Mouse (Mus musculus): ENCODE data around the gene Pank4. TPM values are rescaled to one million over a fixed set of nuclear protein-coding genes. Genes with fewer than 3 reads are reported as not detected.

Pank4 gene
- polyA plus RNA-seq, 1 experiment = 22.2 TPM

DNA sequence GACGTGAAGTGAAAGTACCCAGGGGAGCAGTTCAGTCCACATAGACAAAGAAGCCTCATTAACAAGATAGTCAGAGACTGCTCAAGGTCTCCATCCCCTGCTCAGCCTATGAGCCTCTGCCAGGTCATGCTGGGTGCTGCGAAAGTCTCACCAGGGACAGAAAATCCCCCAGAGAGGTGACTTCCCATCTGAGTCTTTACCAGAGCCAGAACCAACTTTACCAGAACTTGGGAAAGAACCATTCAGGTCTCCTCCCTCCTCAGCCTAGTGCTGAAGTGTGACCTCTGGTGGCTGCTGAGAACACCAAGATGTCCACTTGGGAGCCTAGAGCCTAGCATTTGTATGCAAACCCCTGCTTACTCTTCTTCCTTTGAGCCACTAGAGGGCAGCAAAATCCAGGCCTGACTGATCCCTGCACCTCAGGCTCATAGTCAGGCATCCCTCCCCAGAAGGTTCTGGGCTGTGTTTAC, 19.8 kb upstream of the Pank4 start:
- no peaks in the 10 kb centered on the region for H3K36me3 ChIP-seq (ENCODE audit: control insufficient read depth, insufficient read depth)
- no peaks in the 10 kb centered on the region for H3K79me3 ChIP-seq (ENCODE audit: low read depth)
- TF ChIP-seq MYOD1 (IDR thresholded peaks at IDR 0.05; ENCODE audit: control insufficient read depth, insufficient read length, low read depth) (no peak), CTCF (IDR thresholded peaks at IDR 0.05; ENCODE audit: control insufficient read depth, insufficient read depth, insufficient read length) (peak; percentile 88)
- H3ac ChIP-seq (ENCODE audit: control insufficient read depth, insufficient read length, low read depth) = no peak overlapping the region
- H3K27me3 ChIP-seq (ENCODE audit: control insufficient read depth, insufficient read depth, insufficient read length) = peaks cover 13% of the 10 kb centered on the region
- H3K79me2 ChIP-seq (ENCODE audit: control insufficient read depth, insufficient read depth) = no peaks in the 10 kb centered on the region
- no peak overlapping the region for H3K4me3 ChIP-seq (ENCODE audit: insufficient read depth, poor library complexity, severe bottlenecking)

DNA sequence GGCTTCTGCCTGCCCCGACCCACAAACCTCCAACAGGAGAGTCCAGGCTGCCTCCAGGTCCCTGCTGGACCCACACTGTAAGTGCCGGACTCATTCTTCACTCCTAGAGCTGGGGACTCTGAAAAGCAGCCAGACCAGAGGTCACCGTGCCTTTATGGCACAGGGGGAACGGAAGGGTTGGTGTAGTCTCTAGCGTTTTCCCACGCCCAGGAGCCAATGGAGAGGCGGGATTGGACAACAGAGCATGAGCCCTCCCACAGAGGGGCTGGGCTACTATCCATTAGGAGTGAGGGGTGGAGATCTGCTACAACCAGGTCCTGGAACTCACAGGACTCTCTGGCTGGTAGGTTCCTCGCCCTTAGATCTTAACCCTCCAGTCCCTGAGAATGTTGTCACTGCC, 17.6 kb upstream of the Pank4 start:
- no peaks in the 10 kb centered on the region for H3K79me2 ChIP-seq (ENCODE audit: control insufficient read depth, insufficient read depth)
- no peak for TF ChIP-seq MYOD1 (IDR thresholded peaks at IDR 0.05; ENCODE audit: control insufficient read depth, insufficient read length, low read depth)
- TF ChIP-seq USF1 (IDR thresholded peaks at IDR 0.05; ENCODE audit: low read depth) = no peak
- no peak for TF ChIP-seq MYOG (IDR thresholded peaks at IDR 0.05; ENCODE audit: control insufficient read depth, extremely low read depth, insufficient read length)
- TF ChIP-seq CEBPB (IDR thresholded peaks at IDR 0.05; ENCODE audit: low read depth) = no peak
- no peak for TF ChIP-seq CTCF (IDR thresholded peaks at IDR 0.05; ENCODE audit: control insufficient read depth, insufficient read depth, insufficient read length)
- TF ChIP-seq FOSL1 (IDR thresholded peaks at IDR 0.05; ENCODE audit: insufficient read depth, low read length, poor library complexity, severe bottlenecking) = no peak
- TF ChIP-seq MAX (IDR thresholded peaks at IDR 0.05) = no peak
- H3K4me3 ChIP-seq (ENCODE audit: insufficient read depth, poor library complexity, severe bottlenecking) = no peak overlapping the region
- no peak overlapping the region for H3ac ChIP-seq (ENCODE audit: control insufficient read depth, insufficient read length, low read depth)
- H3K79me3 ChIP-seq (ENCODE audit: low read depth) = no peaks in the 10 kb centered on the region
- peaks cover 28% of the 10 kb centered on the region for H3K27me3 ChIP-seq (ENCODE audit: control insufficient read depth, insufficient read depth, insufficient read length)
- H3K36me3 ChIP-seq (ENCODE audit: control insufficient read depth, insufficient read depth) = no peaks in the 10 kb centered on the region

DNA sequence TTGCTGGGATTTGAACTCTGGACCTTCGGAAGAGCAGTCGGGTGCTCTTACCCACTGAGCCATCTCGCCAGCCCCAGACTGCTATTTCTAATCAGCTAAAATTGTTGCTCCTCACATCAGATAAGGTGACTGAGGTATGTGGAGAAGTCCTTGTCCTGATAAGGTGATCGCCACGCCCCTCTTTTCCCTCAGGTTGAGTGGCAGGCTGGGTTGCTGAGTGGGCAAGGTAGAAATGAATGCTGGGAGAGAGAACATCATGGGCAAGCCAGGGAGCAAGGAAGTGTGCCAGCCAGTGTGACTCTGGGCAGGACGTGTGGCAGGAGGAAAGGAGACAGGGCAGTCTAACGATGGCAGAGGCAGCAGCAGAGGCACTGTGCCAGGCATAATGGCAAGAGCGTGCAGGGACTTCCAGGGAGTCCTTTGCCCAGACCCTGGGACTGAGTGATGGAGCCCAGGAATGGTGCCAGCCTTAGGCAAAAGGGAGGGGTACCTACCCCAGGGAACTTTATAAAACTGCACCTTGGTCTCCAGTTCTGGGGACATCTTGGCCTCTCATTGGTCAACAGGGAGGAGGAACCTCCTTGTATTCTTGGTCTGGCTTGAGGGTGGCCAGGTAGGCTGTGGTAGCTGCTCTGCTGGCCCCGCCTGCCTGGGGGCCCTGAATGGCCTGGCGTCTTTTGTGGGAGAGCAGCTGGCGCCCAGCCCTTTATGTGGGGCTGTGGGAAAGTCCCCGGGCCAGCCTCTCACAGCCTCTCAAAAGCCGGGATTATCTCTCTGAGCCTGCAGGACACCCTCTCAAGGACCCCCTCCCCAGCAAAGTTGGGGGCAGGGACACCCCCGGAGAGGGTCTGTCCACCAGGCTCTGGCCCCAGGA, 15.6 kb upstream of the Pank4 start:
- TF ChIP-seq CEBPB (IDR thresholded peaks at IDR 0.05; ENCODE audit: low read depth) (no peak), MYOD1 (IDR thresholded peaks at IDR 0.05; ENCODE audit: control insufficient read depth, insufficient read length, low read depth) (no peak), USF1 (IDR thresholded peaks at IDR 0.05; ENCODE audit: low read depth) (no peak), FOSL1 (IDR thresholded peaks at IDR 0.05; ENCODE audit: insufficient read depth, low read length, poor library complexity, severe bottlenecking) (no peak), CTCF (IDR thresholded peaks at IDR 0.05; ENCODE audit: control insufficient read depth, insufficient read depth, insufficient read length) (no peak), MYOG (IDR thresholded peaks at IDR 0.05; ENCODE audit: control insufficient read depth, extremely low read depth, insufficient read length) (no peak), MAX (IDR thresholded peaks at IDR 0.05) (no peak)
- Histone ChIP-seq H3K79me3 (ENCODE audit: low read depth) (no peaks in the 10 kb centered on the region), H3ac (ENCODE audit: control insufficient read depth, insufficient read length, low read depth) (no peak overlapping the region), H3K4me3 (ENCODE audit: insufficient read depth, poor library complexity, severe bottlenecking) (no peak overlapping the region), H3K79me2 (ENCODE audit: control insufficient read depth, insufficient read depth) (no peaks in the 10 kb centered on the region), H3K36me3 (ENCODE audit: control insufficient read depth, insufficient read depth) (no peaks in the 10 kb centered on the region), H3K27me3 (ENCODE audit: control insufficient read depth, insufficient read depth, insufficient read length) (peaks cover 41% of the 10 kb centered on the region)

DNA sequence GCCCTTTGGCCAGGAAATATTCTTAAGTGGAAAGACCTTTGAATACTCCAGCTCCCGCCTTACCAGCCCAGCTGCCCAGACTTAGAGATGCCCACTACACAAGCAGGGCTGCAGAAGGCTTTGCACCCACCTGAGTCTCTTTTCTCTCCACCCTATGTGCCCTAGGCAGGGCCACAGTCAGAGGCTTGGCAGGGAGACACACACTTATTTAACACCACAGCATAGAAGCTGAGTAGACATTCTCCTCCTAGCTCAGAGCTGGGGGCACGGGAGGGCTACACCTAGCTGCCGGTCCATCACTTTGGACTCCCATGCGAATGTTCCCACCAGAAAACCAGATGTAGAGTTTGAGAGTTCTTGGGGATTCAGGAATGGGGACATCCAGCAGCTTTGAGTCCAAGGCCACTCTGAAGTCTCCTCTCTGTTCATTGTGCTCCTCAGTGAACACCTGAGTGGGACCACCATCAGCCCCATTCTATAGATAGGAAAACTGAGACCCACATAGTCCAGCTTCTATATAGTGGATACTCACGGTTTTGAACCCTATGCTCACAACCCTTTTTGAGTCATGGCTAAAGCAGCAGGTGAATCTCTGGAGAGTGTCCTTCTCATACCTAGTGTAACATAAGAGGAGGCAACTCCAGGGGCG, 14.9 kb upstream of the Pank4 start:
- no peak overlapping the region for H3K4me3 ChIP-seq (ENCODE audit: insufficient read depth, poor library complexity, severe bottlenecking)
- H3K27me3 ChIP-seq (ENCODE audit: control insufficient read depth, insufficient read depth, insufficient read length) = peaks cover 49% of the 10 kb centered on the region
- TF ChIP-seq CTCF (IDR thresholded peaks at IDR 0.05; ENCODE audit: control insufficient read depth, insufficient read depth, insufficient read length) (no peak), MAX (IDR thresholded peaks at IDR 0.05) (no peak), CEBPB (IDR thresholded peaks at IDR 0.05; ENCODE audit: low read depth) (no peak), MYOD1 (IDR thresholded peaks at IDR 0.05; ENCODE audit: control insufficient read depth, insufficient read length, low read depth) (no peak), MYOG (IDR thresholded peaks at IDR 0.05; ENCODE audit: control insufficient read depth, extremely low read depth, insufficient read length) (no peak), FOSL1 (IDR thresholded peaks at IDR 0.05; ENCODE audit: insufficient read depth, low read length, poor library complexity, severe bottlenecking) (no peak), USF1 (IDR thresholded peaks at IDR 0.05; ENCODE audit: low read depth) (no peak)
- H3K36me3 ChIP-seq (ENCODE audit: control insufficient read depth, insufficient read depth) = no peaks in the 10 kb centered on the region
- no peak overlapping the region for H3ac ChIP-seq (ENCODE audit: control insufficient read depth, insufficient read length, low read depth)
- no peaks in the 10 kb centered on the region for H3K79me2 ChIP-seq (ENCODE audit: control insufficient read depth, insufficient read depth)
- H3K79me3 ChIP-seq (ENCODE audit: low read depth) = no peaks in the 10 kb centered on the region

DNA sequence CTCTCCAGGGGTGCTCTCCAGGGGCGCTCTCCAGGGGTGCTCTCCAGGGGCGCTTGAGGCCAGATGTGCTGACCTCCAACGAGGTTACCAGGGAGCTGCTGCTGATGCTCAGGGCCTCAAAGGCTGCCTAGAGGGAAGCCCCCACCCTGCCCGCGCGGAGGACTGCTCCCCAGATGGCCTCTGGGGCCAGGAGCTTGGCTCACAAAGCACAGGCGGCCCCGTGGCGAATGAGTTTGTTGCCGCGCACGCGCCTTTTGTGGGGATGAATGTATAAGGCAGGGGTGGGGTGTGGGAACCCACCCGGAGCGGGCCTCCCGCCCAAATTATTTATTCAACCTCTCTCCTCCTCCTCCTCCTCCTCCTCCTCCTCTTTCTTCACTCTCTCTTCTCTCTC, 14.3 kb upstream of the Pank4 start:
- no peak overlapping the region for H3ac ChIP-seq (ENCODE audit: control insufficient read depth, insufficient read length, low read depth)
- no peaks in the 10 kb centered on the region for H3K36me3 ChIP-seq (ENCODE audit: control insufficient read depth, insufficient read depth)
- no peaks in the 10 kb centered on the region for H3K79me3 ChIP-seq (ENCODE audit: low read depth)
- TF ChIP-seq CEBPB (IDR thresholded peaks at IDR 0.05; ENCODE audit: low read depth) (no peak), MAX (IDR thresholded peaks at IDR 0.05) (no peak), MYOG (IDR thresholded peaks at IDR 0.05; ENCODE audit: control insufficient read depth, extremely low read depth, insufficient read length) (no peak), USF1 (IDR thresholded peaks at IDR 0.05; ENCODE audit: low read depth) (no peak), FOSL1 (IDR thresholded peaks at IDR 0.05; ENCODE audit: insufficient read depth, low read length, poor library complexity, severe bottlenecking) (no peak), MYOD1 (IDR thresholded peaks at IDR 0.05; ENCODE audit: control insufficient read depth, insufficient read length, low read depth) (no peak)
- no peak overlapping the region for H3K4me3 ChIP-seq (ENCODE audit: insufficient read depth, poor library complexity, severe bottlenecking)
- H3K27me3 ChIP-seq (ENCODE audit: control insufficient read depth, insufficient read depth, insufficient read length) = peaks cover 54% of the 10 kb centered on the region
- H3K79me2 ChIP-seq (ENCODE audit: control insufficient read depth, insufficient read depth) = no peaks in the 10 kb centered on the region
